8 mouse cellular contexts compared by ENCODE assay signal in the genomic region with DNA sequence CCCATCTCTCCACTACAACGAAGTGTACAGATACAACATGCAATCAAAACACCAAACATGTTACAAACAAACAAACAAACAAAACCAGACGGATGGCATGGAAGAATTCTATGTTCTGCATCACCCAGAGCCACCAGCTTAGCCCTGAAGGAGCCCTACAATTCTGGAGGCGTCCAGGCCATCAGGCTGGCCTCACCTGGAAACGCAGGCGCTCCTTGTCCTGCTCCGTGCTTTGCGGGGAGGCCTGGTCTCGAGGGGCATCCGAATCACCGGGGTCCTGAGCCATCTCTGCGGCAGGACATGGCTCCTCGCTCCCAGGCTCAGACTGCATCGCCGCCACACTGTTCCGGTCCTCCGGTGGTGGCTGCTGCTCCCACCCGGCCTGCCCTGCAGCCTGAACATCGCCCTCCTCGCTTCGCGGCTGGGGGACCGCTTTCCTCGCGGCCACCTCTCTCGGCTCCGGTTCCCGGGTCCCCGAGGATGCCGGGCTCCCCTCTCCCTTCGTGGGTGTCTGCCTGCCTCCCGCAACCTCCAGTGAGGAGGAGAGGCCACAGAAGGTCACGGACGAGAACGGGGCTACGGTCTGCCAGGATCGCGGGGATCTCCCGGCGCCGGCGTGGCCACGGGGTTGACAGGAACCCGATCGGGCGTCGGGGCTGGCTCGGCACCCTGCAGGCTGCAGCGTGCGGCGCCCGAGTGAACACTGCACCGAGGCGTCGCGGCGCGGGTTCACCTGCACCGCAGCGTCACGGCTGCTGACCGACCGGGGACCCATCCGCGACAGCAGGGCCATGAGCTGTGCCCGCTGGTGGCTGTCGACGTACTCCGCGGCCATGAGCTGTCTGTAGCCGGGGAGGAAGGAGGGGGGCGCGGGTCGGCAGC. TPM values are rescaled to one million over a fixed set of nuclear protein-coding genes. Genes with fewer than 3 reads are reported as not detected.
DNase-seq lines count a peak whose midpoint lies in the region; ATAC-seq and TF ChIP-seq lines count a peak whose summit lies in the region.
"Not testable (repeated sequence)": the region's sequence is repeated elsewhere in the genome, so short reads cannot be mapped to it uniquely, and the experiment has no call there.

No protein-coding gene starts in this region.

- H3K27me3 ChIP-seq in heart, embryonic 10.5 days (ENCODE audit: insufficient read depth, poor library complexity, severe bottlenecking): peaks cover 23% of the 10 kb centered on the region
- H3K27me3 ChIP-seq in limb, embryonic 14.5 days (ENCODE audit: control insufficient read depth, insufficient read depth, low read length); midbrain, embryonic 11.5 days (ENCODE audit: control insufficient read depth, insufficient read depth, low read length): not testable (repeated sequence)

- not testable (repeated sequence) for H3K4me1 ChIP-seq in heart, embryonic 10.5 days; limb, embryonic 14.5 days (ENCODE audit: control insufficient read depth, insufficient read depth, low read length); midbrain, embryonic 11.5 days (ENCODE audit: control insufficient read depth, insufficient read depth, low read length)

- WGBS in heart, embryonic 10.5 days: 4% methylated on average over 70 of the region's 73 CpGs
- 7% methylated on average over 42 of the region's 73 CpGs for WGBS in limb, embryonic 14.5 days
- 6% methylated on average over 52 of the region's 73 CpGs for WGBS in midbrain, embryonic 11.5 days

- H3K27ac ChIP-seq in heart, embryonic 10.5 days: 0 out of 2 replicates have a peak overlapping the region, but pooled peaks have one; percentile 49
- not testable (repeated sequence) for H3K27ac ChIP-seq in limb, embryonic 14.5 days (replicated peaks; ENCODE audit: low read depth, low read length); midbrain, embryonic 11.5 days (ENCODE audit: low read depth, low read length)

- TF ChIP-seq POLR2A in limb, embryonic 14.5 days (IDR thresholded peaks at IDR 0.05; ENCODE audit: borderline replicate concordance, extremely low read depth, insufficient read depth, insufficient read length): not testable (repeated sequence)

- H3K9me3 ChIP-seq in heart, embryonic 10.5 days; limb, embryonic 14.5 days (ENCODE audit: control insufficient read depth, low read length); midbrain, embryonic 11.5 days (ENCODE audit: control insufficient read depth, low read length): not testable (repeated sequence)

- H3K4me2 ChIP-seq in limb, embryonic 14.5 days (replicated peaks; ENCODE audit: low read depth, low read length, severe bottlenecking): peak overlapping the region; percentile 76
- peak overlapping the region; percentile 64 for H3K4me2 ChIP-seq in midbrain, embryonic 11.5 days

- peak overlapping the region; percentile 62 for H3K4me3 ChIP-seq in heart, embryonic 10.5 days
- peak overlapping the region; percentile 42 for H3K4me3 ChIP-seq in limb, embryonic 14.5 days (replicated peaks; ENCODE audit: low read length)
- peak overlapping the region; percentile 37 for H3K4me3 ChIP-seq in midbrain, embryonic 11.5 days (ENCODE audit: low read depth, low read length)

- H3K36me3 ChIP-seq in heart, embryonic 10.5 days; limb, embryonic 14.5 days (ENCODE audit: control insufficient read depth, insufficient read depth, low read length); midbrain, embryonic 11.5 days (ENCODE audit: control insufficient read depth, insufficient read depth, low read length): not testable (repeated sequence)

- peak; percentile 68 for ATAC-seq in activated CD4-positive, CD25-positive, alpha-beta regulatory T cell, adult 4 months
- ATAC-seq in inflammation-experienced regulatory T-cells, adult 6 months: peak; percentile 69
- ATAC-seq in limb, embryonic 14.5 days (ENCODE audit: low FRiP score, low read depth): peak; percentile 60
- peak; percentile 84 for ATAC-seq in midbrain, embryonic 11.5 days (ENCODE audit: low FRiP score)

- DNase-seq in embryo, embryonic 9.5 days (ENCODE audit: extremely low spot score): peak; percentile 62
- DNase-seq in heart, embryonic 10.5 days (ENCODE audit: low spot score): peak; percentile 80
- DNase-seq in limb, embryonic 14.5 days (ENCODE audit: low spot score): not testable (repeated sequence)
- DNase-seq in midbrain, embryonic 11.5 days (ENCODE audit: low spot score, missing footprints): peak; percentile 94
- DNase-seq in retina, embryonic 14.5 days (ENCODE audit: low spot score): peak; percentile 43
- DNase-seq in urinary bladder, postnatal 25 days (ENCODE audit: low spot score): peak; percentile 7

- H3K9ac ChIP-seq in limb, embryonic 14.5 days (ENCODE audit: low read depth, low read length, severe bottlenecking): peak overlapping the region; percentile 52
- H3K9ac ChIP-seq in midbrain, embryonic 11.5 days (ENCODE audit: low read length): peak overlapping the region; percentile 61

RNA-seq across cellular contexts. Expression of a gene that starts 0.7 kb away (rescaled TPM):
- not detected for polyA plus RNA-seq in activated CD4-positive, CD25-positive, alpha-beta regulatory T cell, adult 4 months (2017; shearing (Covaris generic))
- polyA plus RNA-seq in heart, embryonic 10.5 days (2016; fragmentation: Nextera tagmentation; extraction: Ambion mirVana): 0.38 and 1.7 TPM in 2 replicates
- polyA plus RNA-seq in inflammation-experienced regulatory T-cells, adult 6 months (2017; shearing (Covaris generic)): not detected
- 0.54 and 0.61 TPM in 2 replicates for polyA plus RNA-seq in limb, embryonic 14.5 days (2012; rRNA removed)
- 0.72 and 0.84 TPM in 2 replicates for polyA plus RNA-seq in limb, embryonic 14.5 days (2014; fragmentation: Nextera tagmentation; extraction: Ambion mirVana)
- polyA plus RNA-seq in midbrain, embryonic 11.5 days (2014; fragmentation: Nextera tagmentation; extraction: Ambion mirVana): 1.0 and 1.6 TPM in 2 replicates

RNA-seq across cellular contexts. Expression of a gene that starts 7.0 kb away (rescaled TPM):
- not detected for polyA plus RNA-seq in activated CD4-positive, CD25-positive, alpha-beta regulatory T cell, adult 4 months (2017; shearing (Covaris generic))
- polyA plus RNA-seq in heart, embryonic 10.5 days (2016; fragmentation: Nextera tagmentation; extraction: Ambion mirVana): 0.43 and 1.3 TPM in 2 replicates
- not detected for polyA plus RNA-seq in inflammation-experienced regulatory T-cells, adult 6 months (2017; shearing (Covaris generic))
- 0.38 and 0.48 TPM in 2 replicates for polyA plus RNA-seq in limb, embryonic 14.5 days (2012; rRNA removed)
- 0.40 and 0.57 TPM in 2 replicates for polyA plus RNA-seq in limb, embryonic 14.5 days (2014; fragmentation: Nextera tagmentation; extraction: Ambion mirVana)
- 6.5 and 6.6 TPM in 2 replicates for polyA plus RNA-seq in midbrain, embryonic 11.5 days (2014; fragmentation: Nextera tagmentation; extraction: Ambion mirVana)

RNA-seq across cellular contexts. Expression of a gene that starts 20.8 kb away (rescaled TPM):
- 1 to 10 TPM; 1.4 to 3.4 TPM for polyA plus RNA-seq in activated CD4-positive, CD25-positive, alpha-beta regulatory T cell, adult 4 months (2017; shearing (Covaris generic))
- 14.1 and 19.7 TPM in 2 replicates for polyA plus RNA-seq in heart, embryonic 10.5 days (2016; fragmentation: Nextera tagmentation; extraction: Ambion mirVana)
- 1 to 10 TPM; 2.5 to 2.8 (median 2.8) TPM for polyA plus RNA-seq in inflammation-experienced regulatory T-cells, adult 6 months (2017; shearing (Covaris generic))
- 29.9 and 31.0 TPM in 2 replicates for polyA plus RNA-seq in limb, embryonic 14.5 days (2012; rRNA removed)
- polyA plus RNA-seq in limb, embryonic 14.5 days (2014; fragmentation: Nextera tagmentation; extraction: Ambion mirVana): 25.2 and 25.8 TPM in 2 replicates
- polyA plus RNA-seq in midbrain, embryonic 11.5 days (2014; fragmentation: Nextera tagmentation; extraction: Ambion mirVana): 27.3 and 27.4 TPM in 2 replicates
